Mouse (Mus musculus) ES-Bruce4 (cell line): ENCODE measurements around the gene Galnt18.

Experiments
- CTCF ChIP-seq: IDR thresholded peaks from one replicate; pipeline ENCODE4 v1.8.1; 2011; ENCODE audit warnings: low read depth, low read length
- EP300 ChIP-seq: IDR thresholded peaks from 2 replicates; pipeline ENCODE4 v1.6.1; 2011; ENCODE audit warnings: low read depth, low read length; ENCODE audit not compliant: insufficient read depth
- POLR2A ChIP-seq: IDR thresholded peaks from one replicate; pipeline ENCODE4 v1.8.1; 2011; ENCODE audit warnings: low read length; ENCODE audit not compliant: insufficient read depth

DNA sequence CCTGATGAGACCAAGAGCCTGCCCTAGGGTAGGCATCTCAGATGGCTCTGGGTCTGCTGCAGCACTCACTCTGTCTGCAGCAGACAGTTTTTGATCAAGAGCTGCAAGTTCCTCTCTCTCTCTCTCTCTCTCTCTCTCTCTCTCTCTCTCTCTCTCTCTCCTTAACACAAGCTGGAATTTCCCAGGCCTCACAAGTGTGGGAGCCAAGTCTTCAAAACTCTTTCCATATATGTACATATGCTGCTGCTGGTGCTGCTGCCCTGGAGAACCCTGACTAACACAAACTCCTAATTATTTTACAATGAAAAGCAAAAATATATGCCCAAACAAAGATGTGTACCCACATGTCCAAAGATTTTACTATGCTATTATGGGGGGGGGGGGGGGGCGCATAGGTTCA lies 26.3 kb upstream of the Galnt18 start:
- TF ChIP-seq CTCF: no peak
- TF ChIP-seq EP300: no peak
- no peak for TF ChIP-seq POLR2A
